8 mouse cellular contexts compared by ENCODE assay signal in the genomic region with DNA sequence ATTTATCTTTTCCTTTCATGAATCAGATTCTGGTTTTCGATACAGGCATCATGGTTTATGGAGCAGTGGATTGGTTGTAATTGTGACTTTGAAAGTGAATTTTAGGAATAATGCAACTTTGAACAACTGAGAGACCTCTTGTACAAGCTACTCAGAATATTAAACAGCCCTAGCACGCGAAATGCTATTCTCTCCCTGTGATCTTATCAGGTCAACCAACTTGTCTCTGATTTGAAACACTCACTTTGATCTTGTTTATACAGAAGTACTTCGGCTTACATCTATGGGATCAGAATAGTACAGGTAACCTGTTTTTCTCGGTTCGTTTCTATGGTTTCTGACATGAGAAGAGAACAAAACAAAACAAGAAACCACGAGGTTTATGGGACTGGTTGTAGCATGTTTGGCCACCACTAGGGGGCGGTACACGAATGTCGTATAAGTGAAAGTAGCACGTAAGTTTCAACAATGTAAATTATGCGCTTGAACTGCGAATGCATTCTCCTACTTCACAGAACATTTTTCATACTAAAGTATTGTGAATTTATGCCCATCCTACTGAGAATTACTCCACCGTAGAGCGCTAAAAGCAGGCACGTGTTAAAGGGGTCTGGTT.
DNase-seq lines count a peak whose midpoint lies in the region; ATAC-seq and TF ChIP-seq lines count a peak whose summit lies in the region.

No protein-coding gene starts in this region.

- TF ChIP-seq CTCF in Patski (IDR thresholded peaks at IDR 0.05): peak; percentile 84
- peak; percentile 94 for TF ChIP-seq CTCF in hindbrain, postnatal 0 days (IDR thresholded peaks at IDR 0.05; ENCODE audit: low read depth)

- H3K36me3 ChIP-seq in hindbrain, postnatal 0 days (ENCODE audit: insufficient read depth, low read length): no peaks in the 10 kb centered on the region

- in situ Hi-C loops in Patski (cut with MboI; ENCODE audit: low pct_unique_long_range_greater_than_20kb): loop anchor here (10.0 kb wide), 1 partner anchor 1804 kb away; no protein-coding TSS in a partner anchor

- H3K9ac ChIP-seq in hindbrain, postnatal 0 days (replicated peaks; ENCODE audit: low read length): no peak overlapping the region

- peaks cover 9% of the 10 kb centered on the region for H3K27me3 ChIP-seq in Patski
- H3K27me3 ChIP-seq in hindbrain, postnatal 0 days (ENCODE audit: insufficient read depth, low read length): no peaks in the 10 kb centered on the region

- no peaks in the 10 kb centered on the region for H3K9me3 ChIP-seq in hindbrain, postnatal 0 days (ENCODE audit: low read length)

- H3K4me3 ChIP-seq in hindbrain, postnatal 0 days (ENCODE audit: low read length): peak overlapping the region; percentile 11; the same call in 1 of the 2 replicates

- POLR2A ChIA-PET in Patski (lab: Charles Lee): no interaction called here

- no peaks in the 10 kb centered on the region for H3K4me1 ChIP-seq in hindbrain, postnatal 0 days (ENCODE audit: insufficient read depth, low read length)

- 18% methylated on average over 16 of the region's 16 CpGs for WGBS in hindbrain, postnatal 0 days

- peak overlapping the region; percentile 43 for H3K4me2 ChIP-seq in hindbrain, postnatal 0 days (ENCODE audit: low read depth, low read length)

- CTCF ChIA-PET in Patski (lab: Charles Lee): interaction anchor here (0.9 kb wide), 1 partner anchor 14 kb away, joined by 3 read pairs; no protein-coding TSS in a partner anchor

- DNase-seq in Patski (ENCODE audit: low read depth, low spot score): peak; percentile 15
- DNase-seq in cerebellum, adult 9-10 months: peak; percentile 74
- peak; percentile 17 to 86 for DNase-seq in frontal cortex, adult 2 months (ENCODE audit: extremely low spot score in 1 of 2, low spot score in 1 of 2)
- peak; percentile 91 for DNase-seq in hindbrain, postnatal 0 days (ENCODE audit: low spot score)
- peak; percentile 37 for DNase-seq in left cerebral cortex, adult 11 months (ENCODE audit: low spot score)
- peak; percentile 51 to 69 for DNase-seq in lung, postnatal 4 days
- peak; percentile 53 for DNase-seq in retina, postnatal 7 days (ENCODE audit: low read depth, low spot score)
- peak; percentile 74 for DNase-seq in urinary bladder, postnatal 14 days (ENCODE audit: low spot score)

- no peak overlapping the region for H3K27ac ChIP-seq in hindbrain, postnatal 0 days

- ATAC-seq in Patski: peak; percentile 89
- peak; percentile 84 for ATAC-seq in hindbrain, postnatal 0 days

Comparison
In these comparisons a context has a peak if more than half of its experiments do, and no peak if none do; other contexts are left out.
1. DNase-seq: peak in every context shown above with its lines; median percentile 91 in hindbrain, postnatal 0 days; 74 in cerebellum, adult 9-10 months; 74 in urinary bladder, postnatal 14 days; 60 in lung, postnatal 4 days; 53 in retina, postnatal 7 days; 52 in frontal cortex, adult 2 months; 37 in left cerebral cortex, adult 11 months; 15 in Patski.